Mouse (Mus musculus) right cerebral cortex, postnatal 10 days (tissue): ENCODE measurements at regions not wholly inside any gene's neighbourhood (a gene's known extent, or its start where the extent isn't known, plus 50 kb on each side); places are given as distances from the start of the nearest gene placed in this dataset.
"Not testable (repeated sequence)": the region's sequence is repeated elsewhere in the genome, so short reads cannot be mapped to it uniquely, and the experiment has no call there.

Source experiments
- DNase-seq, 2 experiments: peaks; one replicate each; pipeline ENCODE4 v3.0.0; 2021; ENCODE audit warnings: low spot score in 2 of 2

DNA sequence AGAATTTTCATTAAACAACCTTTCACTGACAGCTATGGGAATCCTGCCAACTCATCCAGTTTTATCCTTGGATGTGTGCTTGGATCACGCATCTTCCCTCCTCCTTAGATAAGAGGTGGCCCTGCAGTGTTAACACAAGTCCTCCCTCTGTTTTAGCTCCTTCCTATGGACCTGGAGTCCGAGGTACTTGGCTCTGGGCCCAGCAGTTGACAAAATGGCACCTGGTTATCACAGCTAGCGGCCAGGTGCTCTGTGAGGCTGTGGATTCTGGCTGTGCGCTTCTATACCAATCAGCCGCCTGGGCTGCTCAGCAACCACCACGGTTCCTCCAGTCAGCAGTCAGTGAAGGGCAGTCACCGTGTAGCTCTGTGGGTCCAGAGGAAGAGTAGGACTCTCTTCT, 157.4 kb downstream of the Prdm2 start:
- DNase-seq, result no peak

DNA sequence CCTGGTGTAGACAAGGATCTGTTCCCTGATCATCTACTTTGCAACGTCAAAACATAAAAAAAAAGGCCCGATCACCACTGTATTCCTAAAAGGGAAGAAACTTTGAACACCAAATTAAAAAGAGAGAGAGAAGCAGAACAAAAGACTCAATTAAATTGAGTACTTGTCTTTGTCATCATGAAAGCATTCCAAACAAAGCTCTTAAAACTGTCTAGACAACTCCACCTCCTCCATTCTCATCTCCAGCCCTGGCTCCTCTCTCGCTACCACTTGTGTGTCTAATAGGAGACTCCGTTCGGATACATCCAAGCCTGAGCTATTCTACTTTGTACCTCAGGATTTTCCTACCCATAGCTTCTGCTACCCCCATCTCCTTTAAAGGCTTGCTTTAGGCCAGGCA, 159.8 kb downstream of the Prdm2 start:
- DNase-seq, result no peak

DNA sequence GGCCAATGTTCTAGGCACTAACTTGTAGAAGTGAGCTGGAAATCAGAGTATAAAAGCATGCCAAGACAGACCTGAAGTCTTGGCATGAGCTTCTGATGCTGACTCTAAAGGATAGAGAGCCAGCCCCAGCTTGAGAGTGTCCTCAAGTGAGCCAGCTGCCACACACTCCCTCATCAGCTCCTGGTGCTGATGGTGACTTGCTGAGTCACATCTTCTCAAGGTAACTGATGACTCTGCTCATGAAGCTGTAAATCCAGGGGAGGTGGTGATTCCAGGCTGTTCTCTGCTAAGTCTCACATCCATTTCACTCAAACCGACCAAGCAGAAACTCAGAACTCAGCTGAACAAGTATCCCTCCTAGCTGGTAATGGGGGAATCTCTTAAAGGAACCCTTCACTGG, 161.6 kb downstream of the Prdm2 start:
- no peak for DNase-seq

DNA sequence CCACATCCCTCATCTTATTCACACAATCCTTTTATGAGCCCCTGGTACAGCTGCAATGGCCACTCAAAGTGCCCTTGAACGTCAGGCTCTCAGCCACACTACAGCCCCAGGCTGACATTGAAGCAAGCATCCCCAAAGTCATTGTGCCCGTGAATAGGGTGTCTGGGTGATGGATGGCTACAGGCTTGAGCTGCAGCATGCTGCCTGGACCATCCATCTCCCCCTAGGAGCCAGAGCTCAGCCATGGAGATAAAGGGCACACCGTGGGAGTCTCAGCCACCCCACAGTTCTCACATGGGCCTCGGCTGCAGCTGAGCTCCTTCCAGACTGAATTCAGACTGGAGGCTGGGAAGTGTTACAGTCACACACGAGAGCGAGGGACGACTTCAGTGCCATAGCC, 167.6 kb downstream of the Prdm2 start:
- no peak for DNase-seq

DNA sequence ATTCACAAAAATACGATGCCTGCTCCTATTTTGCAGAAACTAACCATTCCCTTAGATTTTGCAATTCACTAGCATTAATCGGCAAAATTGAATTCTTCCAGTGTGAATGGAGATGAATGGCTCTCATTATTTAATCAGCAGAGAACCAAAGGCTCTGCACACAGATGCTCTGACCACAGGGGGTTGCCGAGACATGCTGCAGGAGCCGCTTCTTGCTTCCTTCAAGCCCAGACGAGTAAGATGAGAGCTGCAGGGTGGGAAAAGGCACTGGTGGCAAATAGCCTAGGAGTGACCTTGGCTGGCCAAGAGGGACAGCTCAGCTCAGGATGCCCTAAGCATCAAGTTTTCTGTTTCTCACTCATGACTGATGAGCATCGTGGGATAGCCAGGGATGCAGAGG, 170.0 kb downstream of the Prdm2 start:
- no peak for DNase-seq

DNA sequence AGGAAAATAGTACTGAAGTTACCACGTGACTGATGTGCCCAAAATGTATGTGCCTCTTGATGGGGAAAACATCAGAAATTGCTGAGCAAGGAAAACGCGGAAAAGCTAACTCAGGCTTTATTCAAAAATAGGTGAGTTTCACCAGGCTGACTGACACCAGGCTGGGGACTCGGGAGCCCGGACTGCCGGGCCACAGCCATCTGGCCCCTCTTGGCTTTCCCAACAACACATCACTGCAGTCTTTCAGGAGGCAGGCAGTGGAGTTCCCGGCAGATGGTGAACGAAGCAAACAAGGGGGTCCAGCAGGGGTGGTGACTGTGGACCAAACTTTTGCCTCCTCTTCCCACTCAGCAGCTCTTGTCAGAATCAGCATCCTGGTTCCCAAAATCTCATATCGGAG, 174.2 kb downstream of the Prdm2 start:
- DNase-seq, result no peak

DNA sequence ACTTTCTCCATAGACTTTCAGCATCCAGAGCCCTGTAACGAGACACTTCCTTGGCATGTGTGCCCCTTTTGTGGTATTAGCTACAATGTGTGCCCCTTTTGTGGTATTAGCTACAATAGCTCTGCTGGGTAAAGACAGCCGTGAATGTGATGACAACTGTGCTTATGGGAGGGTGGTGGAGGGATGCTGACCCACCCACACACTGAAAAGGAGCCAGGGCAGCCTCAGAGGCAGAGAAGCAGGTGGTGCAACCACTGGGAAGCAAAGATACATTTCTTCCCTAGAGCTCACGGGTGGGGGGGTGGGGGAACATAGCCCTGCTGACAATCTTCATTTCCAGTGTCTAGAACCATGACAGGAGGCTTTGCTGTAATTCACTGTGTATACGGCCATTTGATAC, 176.1 kb downstream of the Prdm2 start:
- no peak for DNase-seq

DNA sequence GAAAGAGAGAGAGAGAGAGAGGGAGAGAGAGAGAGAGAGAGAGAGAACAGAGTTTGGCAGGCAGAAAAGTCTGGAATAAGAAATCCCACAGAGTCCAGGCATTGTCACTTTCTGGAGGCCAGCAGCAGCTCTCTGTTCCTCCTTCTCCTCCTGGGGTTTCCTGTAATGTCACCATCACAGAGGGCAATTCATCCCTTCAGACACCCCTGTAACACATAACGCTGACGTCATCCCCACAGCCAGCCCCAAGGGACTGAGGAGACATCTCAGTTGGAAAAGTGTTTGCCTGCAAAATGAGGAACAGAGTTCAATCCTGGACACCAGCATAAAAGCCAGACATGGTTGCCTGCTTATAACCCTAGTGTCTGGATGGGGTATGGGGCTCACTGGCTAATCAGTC, 177.7 kb downstream of the Prdm2 start:
- not testable (repeated sequence) for DNase-seq

DNA sequence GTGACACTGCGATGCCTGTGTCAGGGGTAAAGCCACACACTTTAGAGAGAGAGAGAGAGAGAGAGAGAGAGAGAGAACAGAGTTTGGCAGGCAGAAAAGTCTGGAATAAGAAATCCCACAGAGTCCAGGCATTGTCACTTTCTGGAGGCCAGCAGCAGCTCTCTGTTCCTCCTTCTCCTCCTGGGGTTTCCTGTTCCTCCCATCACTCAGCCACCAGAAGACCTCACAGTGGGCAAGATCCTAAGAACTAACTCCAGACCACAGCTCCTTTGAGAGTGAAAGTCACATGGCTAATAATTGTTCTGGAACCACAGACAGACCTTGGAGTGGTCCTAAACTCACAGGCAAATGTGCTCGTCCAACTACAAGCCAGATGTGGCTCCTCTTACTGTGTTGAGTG, 178.5 kb downstream of the Prdm2 start:
- not testable (repeated sequence) for DNase-seq

DNA sequence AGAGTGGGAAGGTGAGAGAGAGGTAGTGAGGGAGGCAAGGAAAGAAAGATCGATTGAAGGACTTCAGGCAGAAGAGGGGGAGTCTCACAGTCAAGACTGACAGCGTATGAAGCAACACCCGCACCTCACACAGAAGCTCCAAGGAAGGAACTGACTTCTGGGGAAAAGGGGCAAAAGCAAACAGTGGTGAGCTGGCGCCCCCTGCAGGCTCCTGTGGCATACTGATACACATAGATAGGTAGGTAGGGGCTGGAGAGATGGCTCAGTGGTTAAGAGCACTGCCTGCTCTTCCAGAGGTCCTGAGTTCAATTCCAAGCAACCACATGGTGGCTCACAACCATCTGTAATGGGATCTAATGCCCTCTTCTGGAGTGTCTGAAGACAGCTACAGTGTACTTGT, 183.0 kb downstream of the Prdm2 start:
- DNase-seq, result not testable (repeated sequence)

DNA sequence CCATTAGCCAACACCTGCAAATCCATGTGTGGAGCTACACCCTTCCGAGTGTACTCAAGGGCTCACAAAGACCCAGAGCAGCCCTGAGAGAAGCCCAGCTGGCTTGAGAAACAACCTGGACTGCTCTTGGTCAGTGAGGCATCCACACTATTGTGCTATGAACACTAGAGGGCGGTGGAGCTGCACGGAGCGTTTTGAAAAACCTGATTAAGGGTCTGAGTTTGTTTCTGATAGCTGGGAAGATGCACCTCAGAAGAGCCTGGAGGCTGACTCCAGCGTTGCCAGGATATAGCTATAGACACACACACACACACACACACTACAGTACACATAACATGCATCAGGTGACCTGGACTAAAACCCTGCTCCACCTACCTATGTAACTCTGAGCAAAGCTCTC, 185.5 kb downstream of the Prdm2 start:
- peak; percentile 68 to 77 for DNase-seq

DNA sequence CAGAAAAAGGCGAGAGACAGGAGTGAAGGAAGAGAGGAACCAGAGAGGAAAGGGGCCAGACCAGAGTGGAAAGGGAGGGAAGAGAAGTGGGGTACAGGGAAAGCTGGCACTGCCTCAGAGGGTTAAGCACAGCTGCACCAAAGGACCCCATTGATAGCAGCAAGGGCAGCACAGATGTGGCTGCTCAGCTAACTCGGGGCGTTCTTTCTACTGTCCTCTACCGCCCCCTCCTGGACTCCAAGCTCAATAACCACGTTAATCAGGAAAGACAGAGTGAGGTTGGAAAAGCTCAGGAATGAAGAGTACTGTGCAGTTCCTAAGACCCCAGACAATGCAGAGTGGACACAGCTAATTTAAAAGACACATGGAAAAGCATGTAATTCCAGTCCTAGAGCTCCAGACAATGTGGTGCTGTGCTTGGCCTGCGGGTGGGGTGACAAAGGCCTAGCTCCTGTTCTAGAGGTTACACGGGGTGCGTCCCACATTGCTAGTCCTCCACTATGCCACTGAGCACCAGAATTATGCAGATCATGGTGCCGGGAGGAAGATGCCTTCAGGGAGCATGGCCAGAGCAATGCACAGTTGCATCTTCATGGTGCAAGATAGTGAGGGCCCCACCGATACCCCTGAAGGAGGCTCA, 191.4 kb downstream of the Prdm2 start:
- peak; percentile 82 to 86 for DNase-seq

DNA sequence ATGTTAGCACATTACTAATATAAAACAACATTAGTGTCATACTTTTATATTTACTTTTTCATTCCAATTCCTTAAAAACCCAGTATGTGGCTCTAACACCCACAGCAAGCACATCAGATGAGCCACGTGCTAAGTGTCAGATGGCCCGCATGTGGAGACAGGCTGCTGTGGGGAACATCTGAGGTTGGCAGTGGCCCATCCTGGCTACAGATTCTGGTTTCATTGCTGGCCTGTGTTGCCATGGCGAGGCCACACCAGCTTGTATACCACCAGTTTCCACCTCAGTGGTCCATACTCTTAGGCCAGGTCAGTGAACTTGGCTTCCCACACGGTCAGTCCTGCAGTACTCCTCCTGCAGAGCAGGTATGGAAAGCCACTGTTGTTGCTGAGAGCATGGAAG, 192.1 kb downstream of the Prdm2 start:
- peak; percentile 33 to 56 for DNase-seq

DNA sequence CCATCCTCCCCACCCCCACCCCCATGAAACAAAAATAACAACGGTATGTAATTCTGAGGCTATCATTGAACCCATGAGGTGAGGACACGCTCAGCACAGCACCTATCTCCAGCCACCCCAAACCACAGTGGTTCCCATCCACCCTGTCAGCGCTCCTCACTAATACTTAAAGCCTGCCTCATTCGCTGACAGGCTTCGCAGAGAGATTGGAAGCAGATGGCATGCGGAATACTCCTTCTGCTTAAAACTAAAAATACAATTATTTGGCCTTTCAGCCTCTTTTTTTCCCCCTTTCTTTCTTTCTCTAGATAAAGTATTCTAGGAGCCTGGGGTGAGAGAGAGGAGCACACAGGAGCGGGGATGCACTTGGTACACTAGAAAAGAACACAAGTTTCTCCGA, 199.9 kb downstream of the Prdm2 start:
- DNase-seq, result no peak

DNA sequence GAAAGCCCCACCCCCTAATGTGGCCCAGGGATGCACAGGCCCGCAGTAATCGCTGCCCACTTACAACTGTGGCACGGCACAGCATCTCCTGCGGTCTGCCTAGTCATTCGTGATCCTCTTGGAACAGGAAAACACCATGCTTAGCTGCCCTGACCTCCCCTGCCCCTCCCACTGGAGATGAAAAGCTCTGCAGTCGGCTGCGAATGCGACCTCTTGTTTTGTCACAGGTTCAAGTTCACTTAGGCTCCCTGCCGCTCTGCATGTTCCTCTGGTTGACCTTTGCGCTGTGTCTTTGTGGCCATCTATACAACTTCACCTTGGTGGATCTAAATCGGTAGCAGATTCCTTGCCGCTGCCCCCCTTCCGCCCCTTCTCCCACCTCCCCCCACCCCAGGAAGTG, 210.8 kb downstream of the Prdm2 start:
- DNase-seq, result no peak

DNA sequence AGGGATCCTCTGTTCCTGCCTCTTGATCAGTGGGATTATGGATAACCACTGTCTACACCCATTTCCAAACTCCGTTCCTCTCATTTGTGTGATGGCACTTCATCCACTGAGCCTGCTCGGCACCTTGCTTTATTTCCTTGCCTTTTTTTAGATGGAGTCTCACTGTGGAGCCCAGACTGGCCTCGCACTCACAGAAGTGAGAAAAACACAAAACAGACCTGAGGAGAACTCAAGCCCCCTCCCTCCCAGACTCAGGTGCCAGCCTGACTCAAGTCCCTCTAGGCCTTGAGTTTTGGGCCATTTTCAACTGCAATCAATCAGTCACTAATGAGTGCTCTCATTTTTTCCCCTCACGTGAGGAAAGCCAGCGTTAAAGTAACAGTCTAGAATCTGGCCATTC, 211.3 kb downstream of the Prdm2 start:
- DNase-seq, result no peak

DNA sequence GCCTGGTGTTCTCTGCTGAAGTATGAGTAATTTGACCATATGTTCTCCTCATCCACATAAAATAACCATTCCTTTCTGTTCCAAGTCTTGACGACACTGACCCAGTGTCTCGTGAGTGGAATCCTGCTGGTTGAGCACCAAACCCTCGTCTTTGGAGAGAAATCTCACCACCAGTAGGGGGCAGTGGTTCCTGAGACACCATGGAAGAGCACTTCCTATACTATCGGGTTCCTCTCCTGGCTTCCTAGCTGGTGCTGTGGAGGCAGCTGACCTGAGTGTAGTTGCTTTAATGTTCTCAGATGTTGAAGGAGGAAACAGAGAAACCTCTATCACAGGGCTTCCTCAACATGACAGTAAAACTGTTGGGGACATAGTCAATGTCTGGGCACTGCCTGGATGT, 216.4 kb downstream of the Prdm2 start:
- DNase-seq, result no peak

DNA sequence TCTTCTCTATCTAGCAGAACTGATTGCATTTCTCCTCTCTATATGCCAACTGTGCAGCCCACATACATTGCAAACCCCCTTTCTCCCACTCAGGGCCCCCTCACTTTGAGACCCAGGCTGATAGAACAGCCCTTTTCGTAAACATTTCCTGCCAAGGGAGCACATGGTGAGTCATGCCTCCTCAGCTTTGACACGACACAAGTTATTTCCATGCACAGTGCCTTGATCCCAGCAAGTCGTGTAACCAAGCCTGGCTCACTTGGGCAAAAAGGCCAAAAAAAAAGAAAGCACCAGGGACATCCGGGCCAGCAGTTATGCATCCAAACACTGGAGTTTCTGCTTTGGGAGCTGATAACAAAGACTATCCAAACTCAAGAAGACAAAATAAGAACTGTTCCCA, 221.4 kb downstream of the Prdm2 start:
- DNase-seq, result no peak

DNA sequence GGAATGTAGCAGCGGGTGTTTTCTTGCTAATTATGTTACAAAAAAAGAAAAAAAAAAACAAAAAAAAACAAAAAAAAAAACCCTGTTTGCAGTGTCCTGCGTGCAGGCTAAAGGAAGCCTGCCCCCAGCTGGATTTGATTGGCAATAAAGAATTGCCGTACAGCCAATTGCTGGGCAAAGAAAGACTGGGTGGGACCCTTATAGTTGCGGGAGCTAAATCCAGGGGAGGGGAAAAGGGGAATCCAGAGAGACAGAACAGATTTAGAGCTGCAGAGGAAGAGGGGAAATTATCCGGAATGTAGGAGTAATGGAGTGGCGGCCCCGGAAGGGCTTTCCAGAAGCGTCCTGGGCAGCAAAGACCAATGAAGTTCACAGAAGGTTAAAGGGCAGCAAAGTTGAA, 223.6 kb downstream of the Prdm2 start:
- DNase-seq, result no peak

DNA sequence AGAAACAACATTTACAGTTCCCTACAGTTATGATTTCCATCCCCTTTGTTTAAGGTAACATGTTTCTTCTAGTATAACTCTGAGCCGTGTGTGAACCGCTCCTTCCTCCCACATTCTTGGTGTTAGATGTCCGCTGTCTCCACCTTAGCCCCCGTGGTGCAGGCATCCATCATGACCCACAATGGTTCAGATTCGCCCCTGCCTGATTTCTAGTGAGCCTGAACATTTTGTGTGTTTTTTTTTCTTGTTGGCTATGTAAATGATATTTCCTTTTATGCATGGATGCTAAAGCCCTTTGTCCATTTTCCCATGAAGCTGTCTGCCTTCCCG, 229.5 kb downstream of the Prdm2 start:
- DNase-seq, result no peak

DNA sequence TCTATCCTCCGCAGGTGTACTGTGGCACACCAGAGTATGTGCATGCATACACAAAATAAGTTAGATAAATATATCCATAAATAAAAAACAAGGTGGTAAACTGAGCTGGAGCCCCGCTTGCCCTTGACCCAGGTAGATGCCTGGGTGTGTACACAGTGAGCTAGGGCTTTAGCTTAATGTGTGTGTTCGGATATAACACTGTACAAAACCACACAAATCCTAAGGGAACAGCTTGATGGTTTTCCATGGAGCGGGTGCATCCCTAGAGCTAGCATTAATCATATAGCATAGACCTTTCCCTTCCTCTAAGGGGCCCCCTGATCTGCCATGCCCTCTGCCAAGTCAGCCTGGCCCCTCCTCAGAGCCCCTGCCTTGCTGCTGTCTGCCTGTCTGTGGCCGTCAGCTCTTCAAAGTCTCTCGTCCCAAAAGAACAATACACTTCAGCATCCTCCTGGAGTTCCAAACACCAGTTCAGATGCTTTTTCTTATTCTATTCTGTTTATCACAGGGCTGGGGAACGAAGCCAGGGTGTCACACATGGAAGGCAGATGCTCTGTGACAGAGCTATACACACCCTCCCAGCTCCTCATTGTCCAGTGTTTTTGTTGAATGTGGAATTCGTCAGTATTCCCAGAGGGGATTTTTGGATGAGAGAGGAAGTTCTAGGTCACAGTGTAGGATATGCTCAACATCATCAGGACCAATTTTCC, 230.1 kb downstream of the Prdm2 start:
- DNase-seq, result no peak

DNA sequence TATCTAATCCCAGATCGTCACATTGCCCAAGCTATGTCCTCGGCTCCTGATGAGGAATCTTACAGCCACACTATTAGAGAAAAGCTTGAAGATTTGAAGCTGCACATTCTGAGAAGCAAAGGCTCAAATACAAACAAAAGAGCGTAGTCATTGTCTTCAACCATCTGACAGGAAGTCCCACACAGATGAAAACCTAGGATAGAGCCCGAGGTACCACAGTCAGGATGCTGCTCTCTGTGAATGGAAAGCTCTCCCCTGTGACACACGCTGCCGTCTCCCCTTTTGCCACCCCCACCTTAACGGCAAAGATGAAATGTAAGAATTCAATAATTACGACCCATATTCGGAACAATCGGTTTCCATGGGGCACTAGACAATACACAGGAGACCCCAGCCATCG, 237.2 kb downstream of the Prdm2 start:
- DNase-seq, result no peak

DNA sequence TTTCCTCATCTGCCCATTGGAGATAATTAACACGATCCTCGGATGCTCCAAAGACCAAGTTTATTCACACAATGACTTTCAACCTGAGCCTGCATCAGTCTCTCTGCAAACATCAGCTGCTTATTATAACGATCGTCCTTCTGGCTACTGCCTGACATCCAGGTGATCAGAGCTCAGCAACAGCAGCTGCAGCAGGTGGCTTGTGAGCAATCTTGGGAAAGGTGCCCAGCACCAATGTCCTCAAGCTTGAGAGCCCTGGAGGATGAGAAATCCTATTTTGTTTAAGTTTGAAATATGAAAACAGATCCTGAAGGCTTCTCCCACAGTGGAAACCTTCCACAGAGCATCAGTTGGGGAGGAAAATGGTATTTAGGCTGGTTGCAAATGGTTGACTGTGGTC, 242.8 kb downstream of the Prdm2 start:
- peak; percentile 59 for DNase-seq

DNA sequence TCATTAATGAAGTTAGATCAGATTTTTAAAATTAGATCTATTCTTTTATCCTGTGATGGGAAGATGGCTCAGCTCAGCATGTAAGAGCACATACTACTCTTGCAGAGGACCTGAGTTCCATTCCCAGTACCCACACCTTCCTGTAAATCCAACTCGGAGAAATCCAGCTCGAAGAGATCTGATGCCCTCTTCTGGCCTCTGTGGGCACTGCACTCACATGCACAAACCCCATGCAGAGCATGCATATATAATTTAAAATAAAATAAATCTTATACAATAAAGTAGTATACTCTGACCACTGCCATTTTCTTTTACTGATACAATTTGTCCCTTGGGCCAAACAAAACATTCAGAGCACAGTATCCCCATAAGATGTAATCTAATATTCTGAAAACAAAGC, 245.2 kb downstream of the Prdm2 start:
- DNase-seq, result no peak
